Mouse (Mus musculus) cerebellum, adult 9-11 months (tissue): ENCODE results near the gene Cabp4.
A peak's percentile ranks its signal among the peaks of the same experiment; 100 is the strongest.

Experiments used
- DNase-seq: peaks from one replicate; pipeline ENCODE4 v3.0.0; 2022

The Cabp4 gene

GRCm38 (mm10) chr19:4143759-4144268, at the start of gene Cabp4:
Gene Cabp4 (minus strand): TSS chr19:4144033.
- DNase-seq: no peak

DNA sequence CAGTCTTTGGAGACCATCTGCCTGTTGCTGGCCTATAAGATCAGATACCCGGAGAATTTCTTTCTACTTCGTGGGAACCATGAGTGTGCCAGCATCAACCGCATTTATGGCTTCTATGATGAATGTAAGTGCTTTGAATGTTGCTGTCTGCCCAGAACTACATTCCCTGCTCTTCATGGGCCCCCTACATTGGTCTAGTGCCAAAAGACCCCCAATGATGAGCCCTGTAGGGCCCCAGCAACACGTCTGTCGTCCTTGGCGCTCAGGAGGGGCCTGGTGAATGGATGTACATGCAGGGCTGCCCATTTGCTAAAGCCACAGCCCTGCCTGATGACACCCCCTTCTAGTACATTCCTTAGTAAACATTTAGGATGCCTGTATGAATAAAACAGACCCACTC, 49.3 kb upstream of the Cabp4 start:
- DNase-seq: peak; percentile 67

DNA sequence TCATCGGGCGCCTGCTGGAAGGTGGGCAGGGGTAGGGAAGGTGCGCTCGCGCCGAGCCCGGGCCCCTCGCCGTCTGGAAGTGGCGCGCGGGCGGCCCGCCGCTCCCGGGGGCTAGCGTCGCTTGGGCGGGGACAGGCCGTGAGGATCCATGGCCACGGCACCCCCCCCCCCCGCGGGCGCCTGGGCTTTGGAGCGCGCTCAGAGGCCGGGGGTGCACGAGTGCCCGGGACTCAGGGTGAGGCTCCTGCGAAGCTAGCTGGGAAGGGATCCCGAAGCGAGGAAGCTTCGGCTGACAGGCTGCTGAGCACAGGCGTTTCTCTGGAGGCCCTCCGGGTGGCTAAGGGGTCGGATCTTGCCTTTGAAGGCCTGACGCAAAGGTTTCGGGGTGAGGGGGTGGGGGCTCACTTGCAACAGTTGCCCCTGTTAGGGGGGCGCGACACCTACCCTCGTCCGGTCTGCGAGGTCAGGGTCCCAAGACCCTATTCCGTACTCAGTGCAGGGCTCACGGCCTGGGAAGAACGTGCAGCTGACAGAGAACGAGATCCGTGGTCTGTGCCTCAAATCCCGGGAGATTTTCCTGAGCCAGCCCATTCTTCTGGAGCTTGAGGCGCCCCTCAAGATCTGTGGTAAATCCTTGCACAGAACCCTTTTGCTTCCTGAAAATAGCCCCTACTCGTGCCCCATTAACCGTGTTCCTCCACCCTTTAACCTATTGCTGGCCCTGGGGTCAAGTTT, 48.6 kb upstream of the Cabp4 start:
- DNase-seq: no peak

GRCm38 (mm10) chr19:4191528-4192250, 47.9 kb upstream of the Cabp4 start, which contains the start of gene Ppp1ca:
Gene Ppp1ca (plus strand): TSS chr19:4192065.
- DNase-seq: peak; percentile 91

DNA sequence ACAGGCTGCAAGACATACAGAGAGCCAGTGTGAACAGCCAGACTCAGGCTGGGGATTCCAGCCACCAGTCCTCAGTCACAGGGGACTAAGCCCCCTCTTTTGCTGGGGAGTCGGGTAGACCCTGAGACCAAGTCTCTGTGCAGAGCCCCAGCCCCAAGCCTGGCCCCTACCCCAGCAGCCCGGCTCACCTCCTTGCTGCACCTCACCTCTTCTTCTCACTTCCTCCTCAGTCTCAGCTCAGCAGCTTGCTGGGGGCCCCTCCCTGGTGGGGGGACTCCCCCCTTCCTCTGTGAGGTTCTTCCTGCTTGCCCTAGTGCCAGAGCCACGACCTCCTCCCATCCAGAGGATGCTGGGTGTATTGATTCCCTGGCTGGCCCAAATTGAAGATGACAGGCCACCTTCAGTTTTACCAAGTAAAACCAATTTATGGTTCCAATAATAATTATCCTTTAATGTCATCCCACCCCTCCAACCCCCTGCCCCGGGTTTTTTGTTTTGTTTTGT, 47.0 kb upstream of the Cabp4 start, which contains the start of gene Tbc1d10c:
TSS of gene Tbc1d10c (minus strand) at position 454 of the 504 bp plus-strand sequence.
- DNase-seq: peak; percentile 70

DNA sequence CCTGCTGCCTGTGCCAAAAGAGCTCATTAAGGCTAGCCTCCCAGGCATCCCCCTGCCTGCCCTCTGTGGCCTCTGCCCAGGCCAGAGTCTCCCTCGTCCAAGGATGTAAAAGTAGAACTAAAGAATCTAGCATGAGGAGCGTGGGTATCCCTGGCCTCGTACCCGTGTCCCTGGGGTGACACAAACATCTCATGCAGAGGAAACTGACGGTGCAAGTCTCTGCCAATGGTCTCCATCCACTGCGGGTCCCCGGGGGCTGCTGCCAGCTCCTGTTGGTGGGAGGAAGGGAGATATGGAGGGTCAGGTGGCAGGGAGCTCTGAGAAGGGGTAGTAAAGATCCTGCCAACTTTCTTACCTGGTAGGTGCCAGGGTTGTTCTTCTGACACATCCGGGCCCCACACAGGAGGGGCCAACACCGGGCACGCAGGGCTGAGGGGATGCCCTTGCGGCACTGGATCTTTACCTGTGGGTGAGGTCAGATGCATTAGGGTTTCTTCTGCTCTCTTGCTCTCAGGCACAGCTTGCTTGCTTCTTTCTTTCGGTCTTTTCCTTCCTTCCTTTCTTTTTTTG, 45.3 kb upstream of the Cabp4 start:
- peak; percentile 42 for DNase-seq

GRCm38 (mm10) chr19:4187303-4187702, 43.5 kb upstream of the Cabp4 start:
- DNase-seq: no peak

DNA sequence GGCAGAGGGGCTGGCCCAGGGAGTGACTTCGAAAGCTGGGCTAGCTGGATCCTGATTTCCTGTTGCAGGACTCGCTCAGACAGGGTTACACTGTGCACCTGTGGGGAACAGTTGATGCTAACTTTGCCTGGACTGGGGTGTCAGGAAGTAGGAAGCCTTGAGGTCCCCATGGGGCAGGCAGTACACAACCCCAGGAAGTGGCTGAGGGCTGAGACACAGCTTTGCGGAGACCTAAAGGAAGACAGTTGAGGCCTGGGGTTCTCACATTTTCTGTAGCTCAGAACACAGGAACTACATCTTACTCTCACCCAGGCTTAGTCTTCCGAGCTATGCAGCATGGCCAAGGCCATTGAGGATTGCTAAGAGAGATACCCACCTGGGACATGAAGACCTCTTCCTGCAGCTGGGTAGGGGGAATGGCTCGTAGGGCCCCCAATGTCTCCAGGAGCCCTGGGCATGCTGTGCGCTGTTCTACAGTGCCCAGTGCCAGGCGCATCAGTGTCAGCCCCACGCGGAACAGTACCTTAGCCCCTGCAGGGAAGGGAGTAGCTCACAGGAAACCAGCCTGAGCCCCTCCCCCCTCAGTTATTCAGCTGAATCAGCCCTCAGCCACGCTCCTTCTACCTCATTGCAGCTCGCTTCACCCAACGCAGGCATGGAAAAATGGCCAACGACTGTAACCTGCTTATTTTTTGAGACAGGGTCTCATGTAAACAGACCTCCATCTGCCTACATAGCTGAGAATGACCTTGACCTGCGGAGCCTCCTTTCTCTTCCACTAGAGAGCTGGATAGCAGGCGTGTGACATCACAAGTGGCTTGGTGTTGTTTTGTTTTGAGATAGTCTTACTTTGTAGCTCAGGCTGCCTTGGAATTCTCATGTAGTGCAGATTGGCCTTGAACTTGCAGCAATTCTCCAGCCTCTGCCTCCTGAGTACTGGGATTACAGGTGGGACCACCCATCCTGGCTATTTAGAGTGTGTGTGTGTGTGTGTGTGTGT, 41.4 kb upstream of the Cabp4 start:
- DNase-seq: no peak

DNA sequence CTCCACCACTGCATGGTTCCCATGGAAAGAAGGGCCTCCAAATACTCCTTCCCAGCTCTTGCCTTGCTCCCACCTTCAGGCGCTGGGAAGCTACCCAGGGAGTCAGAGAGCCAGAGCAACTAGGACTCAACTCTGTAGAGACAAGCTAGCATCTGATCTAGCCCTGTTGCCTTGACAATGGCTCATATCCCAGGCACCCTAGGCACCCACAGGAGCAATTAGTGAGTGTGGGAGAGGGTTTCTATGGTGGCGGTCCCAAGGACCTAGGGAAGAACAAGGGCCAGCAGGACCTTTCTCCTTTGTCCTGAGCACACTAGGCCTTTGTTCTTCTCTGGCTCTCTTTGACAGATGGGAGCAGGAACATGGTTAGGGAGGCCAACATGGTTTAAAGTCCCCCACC, 39.9 kb upstream of the Cabp4 start:
- peak; percentile 14 for DNase-seq

DNA sequence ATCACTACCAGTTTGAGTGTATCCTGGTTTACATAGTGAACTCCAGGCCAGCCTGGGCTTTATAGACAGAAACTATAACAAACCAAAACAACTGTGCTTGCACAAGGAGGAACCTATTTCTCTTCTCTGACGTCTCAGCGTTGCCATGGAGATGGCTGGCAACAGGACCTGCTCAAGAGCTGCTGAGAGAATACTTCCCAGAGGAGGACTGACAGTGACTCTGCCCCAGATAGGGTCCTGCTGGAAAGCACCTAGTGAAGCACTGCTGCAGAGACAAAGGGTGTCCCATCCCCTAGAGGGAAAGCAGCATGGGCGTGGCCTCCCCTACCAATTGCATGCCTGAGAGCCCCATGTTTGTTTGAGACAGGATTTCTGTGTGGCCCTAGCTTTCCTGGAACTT, 38.1 kb upstream of the Cabp4 start:
- peak; percentile 16 for DNase-seq

DNA sequence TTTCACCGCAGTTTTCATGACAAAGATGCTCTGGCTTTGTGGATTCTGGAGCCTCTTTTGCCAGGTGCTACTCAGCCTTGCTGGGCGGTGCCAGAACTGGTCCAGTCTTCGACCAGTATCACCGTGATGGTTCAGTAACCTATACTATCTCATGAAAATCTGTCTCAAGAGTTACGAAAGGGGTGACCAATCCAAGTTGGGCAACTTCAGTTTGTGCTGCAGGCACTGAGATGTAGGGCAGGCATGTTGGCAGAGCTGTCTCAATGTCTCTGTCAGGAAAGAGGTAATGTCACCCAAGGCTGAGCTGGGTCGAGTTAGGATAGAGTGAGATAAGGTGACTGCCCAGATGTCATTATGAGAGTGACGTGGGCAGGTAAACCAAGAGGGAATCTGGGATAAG, 36.6 kb upstream of the Cabp4 start:
- no peak for DNase-seq

GRCm38 (mm10) chr19:4175368-4175947, 31.6 kb upstream of the Cabp4 start, which contains the start of gene Carns1:
Gene Carns1 (minus strand): TSS chr19:4175479.
- DNase-seq: no peak

DNA sequence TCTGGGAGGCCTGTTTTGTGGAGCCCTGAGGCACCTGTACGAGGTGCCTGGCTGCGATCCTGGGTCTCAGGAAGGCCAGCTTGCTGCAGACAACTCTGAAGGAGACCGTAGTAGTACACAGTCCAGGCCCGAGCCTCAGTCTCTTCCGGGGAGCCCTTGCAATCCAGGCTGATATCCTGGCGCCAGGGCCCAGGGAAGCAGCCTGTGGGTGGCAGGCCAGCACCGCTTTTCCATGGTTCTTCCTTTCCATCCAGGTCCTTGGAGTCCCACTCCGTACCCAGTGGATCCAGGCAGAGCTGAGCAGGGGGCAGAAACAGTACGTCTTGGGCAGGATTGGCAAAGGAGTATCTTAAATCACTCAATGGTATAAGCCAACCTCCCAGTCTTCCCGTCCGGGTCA, 29.1 kb upstream of the Cabp4 start:
- DNase-seq: no peak

DNA sequence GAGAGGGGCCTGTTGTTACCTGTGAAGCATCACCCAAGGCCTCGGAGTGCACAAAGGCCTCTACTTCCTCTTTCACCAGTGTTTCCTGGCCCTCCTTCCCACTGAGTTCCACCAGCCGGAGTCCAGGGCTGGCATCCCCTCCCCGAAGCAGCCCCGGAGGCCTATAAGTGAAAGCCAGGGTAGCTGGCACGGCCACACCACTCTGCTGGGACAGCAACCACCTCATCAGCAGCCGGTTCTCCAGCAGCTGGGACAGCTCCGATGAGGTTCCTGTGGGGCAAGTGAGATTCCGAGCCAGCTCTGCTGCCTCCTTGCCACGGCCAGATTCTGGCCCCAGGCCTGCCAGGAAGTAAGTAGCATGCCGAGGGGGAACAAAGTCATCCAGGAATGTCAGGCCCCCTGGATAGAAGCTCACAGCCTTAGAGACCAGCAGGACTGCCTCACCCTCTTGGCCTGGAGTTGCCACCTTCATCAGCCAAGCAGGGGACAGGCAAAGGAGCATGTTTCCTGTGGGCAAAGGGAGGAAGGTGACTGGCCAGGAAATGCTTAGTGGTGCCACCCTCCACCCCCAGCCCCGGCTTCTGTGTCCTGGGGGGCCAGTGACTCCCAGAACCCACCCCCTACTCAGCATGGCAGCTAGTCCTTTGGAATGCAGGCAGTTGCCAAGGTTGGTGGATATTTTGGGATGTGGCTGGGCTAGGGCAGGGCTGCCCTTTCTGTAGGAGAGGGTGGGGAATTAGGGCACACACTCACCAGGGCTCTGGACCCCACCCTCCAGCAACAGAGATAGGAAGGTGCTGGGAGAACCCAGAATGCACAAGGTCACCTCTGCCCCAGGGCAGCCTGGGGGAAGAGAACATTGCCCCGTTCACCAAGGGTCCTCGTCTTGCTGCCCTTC, 27.8 kb upstream of the Cabp4 start:
- DNase-seq: peak; percentile 52

GRCm38 (mm10) chr19:4170723-4171392, 27.0 kb upstream of the Cabp4 start:
- peak; percentile 50 for DNase-seq

DNA sequence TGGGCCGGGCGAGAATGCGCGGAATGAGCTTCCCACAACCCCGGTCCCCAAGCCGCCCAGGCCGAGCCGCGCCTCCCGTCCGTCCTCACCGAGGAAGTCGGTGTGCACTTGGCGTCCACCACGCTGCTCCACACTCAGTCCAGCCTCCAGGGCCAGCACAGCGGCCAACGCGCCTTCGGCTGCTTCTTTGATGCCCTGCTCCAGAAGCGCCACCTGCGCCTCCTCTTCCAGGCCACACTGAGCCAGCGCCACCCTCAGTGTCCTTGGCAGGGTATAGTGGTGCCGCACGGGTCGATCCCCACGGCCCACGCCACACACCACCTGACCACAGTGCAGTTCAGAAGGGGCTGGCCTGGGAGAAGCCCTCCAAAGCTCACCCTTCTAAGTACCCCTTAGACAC, 26.0 kb upstream of the Cabp4 start:
- peak; percentile 80 for DNase-seq

- DNase-seq: peak; percentile 99
Measured at GRCm38 (mm10) chr19:4169378-4169784, 25.5 kb upstream of the Cabp4 start.

- peak; percentile 42 for DNase-seq
Measured at GRCm38 (mm10) chr19:4166678-4167476, 23.0 kb upstream of the Cabp4 start.

DNA sequence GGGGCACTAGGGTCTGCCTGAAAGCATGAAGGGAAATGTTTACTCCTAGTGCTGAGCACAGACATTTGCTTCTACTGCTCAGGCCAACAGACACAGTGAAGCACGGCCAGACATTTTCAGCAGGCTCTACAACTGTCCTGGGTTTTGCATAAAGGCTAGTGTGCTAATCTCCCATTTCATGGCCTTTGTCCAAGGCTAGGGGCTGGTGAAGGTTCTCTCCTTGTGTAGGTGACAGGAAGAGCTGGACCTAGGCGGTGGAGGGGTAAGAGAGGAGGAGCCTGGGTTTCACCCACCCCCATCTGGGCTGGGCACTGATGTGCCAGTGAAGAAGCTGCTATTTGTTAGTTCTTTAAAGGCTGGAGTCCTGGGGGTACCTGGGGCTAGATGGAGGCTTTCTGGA, 20.9 kb upstream of the Cabp4 start:
- DNase-seq: peak; percentile 62
